Mouse (Mus musculus): Measurements from ENCODE around the gene Ppara. TPM values are rescaled to one million over a fixed set of nuclear protein-coding genes. Genes with fewer than 3 reads are reported as not detected.
A peak's percentile ranks its signal among the peaks of the same experiment; 100 is the strongest.

Ppara gene
- total and polyA plus RNA-seq, 3 experiments = 0.27 to 0.78 TPM; not detected in 1

DNA sequence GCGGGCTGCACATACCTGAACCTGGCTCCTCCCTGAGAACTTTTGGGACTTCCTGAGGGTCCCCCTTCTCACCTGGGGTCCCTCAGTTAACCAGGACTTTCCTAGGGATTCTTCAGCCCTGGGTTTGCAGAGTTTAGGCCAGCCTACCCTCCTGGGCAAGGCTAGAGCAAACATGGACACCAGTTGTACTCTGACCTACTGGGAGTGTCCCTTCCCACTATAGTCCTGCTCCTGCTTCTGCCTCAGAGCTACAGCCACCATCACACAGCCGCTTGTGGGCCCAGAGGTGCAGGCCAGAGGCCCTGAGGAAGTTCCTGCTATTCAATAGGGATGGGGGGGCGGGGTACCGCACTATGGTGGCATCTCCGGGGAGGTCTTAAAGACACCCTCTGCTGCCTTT lies 94.7 kb downstream of the Ppara start:
- no peak overlapping the region for H3K27ac ChIP-seq (ENCODE audit: control insufficient read depth, low read depth, low read length)
- peaks cover 2 to 13% of the 10 kb centered on the region in 2 experiments for H3K4me1 ChIP-seq (ENCODE audit: control insufficient read depth in 1 of 2, insufficient read depth in 2 of 2, low read length in 2 of 2)
- TF ChIP-seq GATA1 (IDR thresholded peaks at IDR 0.05; ENCODE audit: low read depth, low read length) (no peak), USF2 (IDR thresholded peaks at IDR 0.05; ENCODE audit: borderline replicate concordance in 1 of 2, insufficient read depth in 1 of 2, low read depth in 1 of 2, low read length in 2 of 2) (no peak), ZKSCAN1 (IDR thresholded peaks at IDR 0.05; ENCODE audit: low read depth, low read length) (no peak), ELF1 (IDR thresholded peaks at IDR 0.05; ENCODE audit: low read depth, low read length) (no peak), RCOR1 (IDR thresholded peaks at IDR 0.05; ENCODE audit: low read depth, low read length) (no peak), CTCF (IDR thresholded peaks at IDR 0.05 in 2 of 3, conservative IDR thresholded peaks at IDR 0.05 in 1 of 3; ENCODE audit: control insufficient read depth in 1 of 3, insufficient read depth in 1 of 3, low read depth in 2 of 3, low read length in 3 of 3, poor library complexity in 1 of 3, severe bottlenecking in 1 of 3) (no peak), E2F4 (IDR thresholded peaks at IDR 0.05; ENCODE audit: borderline replicate concordance, low read depth, low read length) (no peak), POLR2AphosphoS5 (IDR thresholded peaks at IDR 0.05; ENCODE audit: borderline replicate concordance, low read depth, low read length) (no peak), MAX (IDR thresholded peaks at IDR 0.05; ENCODE audit: low read length) (no peak)
- H3K27me3 ChIP-seq (ENCODE audit: control insufficient read depth in 1 of 2, insufficient read depth in 2 of 2, low read length in 2 of 2) = no peaks in the 10 kb centered on the region
- no peak overlapping the region for H3K4me3 ChIP-seq (ENCODE audit: control insufficient read depth in 1 of 2, insufficient read depth in 1 of 2, low read depth in 2 of 2, low read length in 2 of 2)
- no peaks in the 10 kb centered on the region for H3K9me3 ChIP-seq (replicated peaks; ENCODE audit: insufficient read depth, low read length)
- no peak overlapping the region for H3K9ac ChIP-seq (ENCODE audit: control insufficient read depth, low read depth, low read length, poor library complexity, severe bottlenecking)
- no peaks in the 10 kb centered on the region for H3K79me2 ChIP-seq (ENCODE audit: control insufficient read depth, insufficient read depth, low read length, poor library complexity)
- 0 out of 4 replicates have a peak, but pooled peaks cover 0 to 3% of the 10 kb centered on the region in 2 experiments for H3K36me3 ChIP-seq (ENCODE audit: control insufficient read depth in 1 of 2, insufficient read depth in 2 of 2, low read length in 2 of 2)
- DNase-seq (ENCODE audit: low read depth, low spot score) = no peak

- Histone ChIP-seq H3K9me3 (replicated peaks; ENCODE audit: insufficient read depth, low read length) (no peaks in the 10 kb centered on the region), H3K79me2 (ENCODE audit: control insufficient read depth, insufficient read depth, low read length, poor library complexity) (no peaks in the 10 kb centered on the region), H3K4me1 (ENCODE audit: control insufficient read depth in 1 of 2, insufficient read depth in 2 of 2, low read length in 2 of 2) (peaks cover 0 to 10% of the 10 kb centered on the region in 2 experiments; a peak in 3 of 4 replicates), H3K27ac (ENCODE audit: control insufficient read depth, low read depth, low read length) (no peak within 1 kb of the TSS), H3K36me3 (ENCODE audit: control insufficient read depth in 1 of 2, insufficient read depth in 2 of 2, low read length in 2 of 2) (no peaks in the 10 kb centered on the region), H3K9ac (ENCODE audit: control insufficient read depth, low read depth, low read length, poor library complexity, severe bottlenecking) (peak within 1 kb of the TSS; percentile 67), H3K4me3 (ENCODE audit: control insufficient read depth in 1 of 2, insufficient read depth in 1 of 2, low read depth in 2 of 2, low read length in 2 of 2) (peak within 1 kb of the TSS; percentile 73 to 96), H3K27me3 (ENCODE audit: control insufficient read depth in 1 of 2, insufficient read depth in 2 of 2, low read length in 2 of 2) (no peaks in the 10 kb centered on the region)
- DNase-seq (ENCODE audit: low read depth, low spot score) = peak; percentile 88
- TF ChIP-seq GATA1 (IDR thresholded peaks at IDR 0.05; ENCODE audit: low read depth, low read length) (no peak), ZMIZ1 (IDR thresholded peaks at IDR 0.05; ENCODE audit: low read depth, low read length) (peak; percentile 86), E2F4 (IDR thresholded peaks at IDR 0.05; ENCODE audit: borderline replicate concordance, low read depth, low read length) (no peak), MEF2A (IDR thresholded peaks at IDR 0.05; ENCODE audit: extremely low read depth, insufficient replicate concordance, low read depth, low read length, poor library complexity, severe bottlenecking) (no peak), UBTF (IDR thresholded peaks at IDR 0.05; ENCODE audit: borderline replicate concordance, insufficient read depth, low read depth, low read length) (no peak), MXI1 (IDR thresholded peaks at IDR 0.05; ENCODE audit: low read depth, low read length) (peak; percentile 85), GABPA (IDR thresholded peaks at IDR 0.05; ENCODE audit: low read depth, low read length) (no peak), HCFC1 (IDR thresholded peaks at IDR 0.05; ENCODE audit: low read depth, low read length) (peak; percentile 69), USF2 (IDR thresholded peaks at IDR 0.05; ENCODE audit: borderline replicate concordance in 1 of 2, insufficient read depth in 1 of 2, low read depth in 1 of 2, low read length in 2 of 2) (no peak), MAFK (IDR thresholded peaks at IDR 0.05; ENCODE audit: borderline replicate concordance, low read depth, low read length) (no peak), MYC (IDR thresholded peaks at IDR 0.05; ENCODE audit: low read depth, low read length) (peak; percentile 75; the same call in 1 of the 2 replicates), TAL1 (IDR thresholded peaks at IDR 0.05; ENCODE audit: low read length) (no peak), TBP (IDR thresholded peaks at IDR 0.05; ENCODE audit: low read depth, low read length) (peak; percentile 85), KAT2A (conservative IDR thresholded peaks at IDR 0.05; ENCODE audit: low read depth, low read length) (no peak), POLR2AphosphoS2 (IDR thresholded peaks at IDR 0.05; ENCODE audit: low read length) (peak; percentile 68; the same call in 1 of the 2 replicates), POLR2A (IDR thresholded peaks at IDR 0.05; ENCODE audit: control insufficient read depth in 1 of 2, insufficient read depth in 1 of 2, low read depth in 1 of 2, low read length in 2 of 2, poor library complexity in 1 of 2) (peak; percentile 65 to 85; a peak in 2 of 4 replicates), NELFE (IDR thresholded peaks at IDR 0.05; ENCODE audit: low read depth, low read length) (peak; percentile 76), POLR2AphosphoS5 (IDR thresholded peaks at IDR 0.05; ENCODE audit: borderline replicate concordance, low read depth, low read length) (no peak), MAZ (IDR thresholded peaks at IDR 0.05; ENCODE audit: low read depth, low read length) (peak; percentile 51; the same call in 1 of the 2 replicates), SMC3 (IDR thresholded peaks at IDR 0.05; ENCODE audit: low read depth, low read length) (no peak), SIN3A (IDR thresholded peaks at IDR 0.05; ENCODE audit: low read length) (peak; percentile 81), ZNF384 (IDR thresholded peaks at IDR 0.05; ENCODE audit: low read depth, low read length) (no peak), CTCF (IDR thresholded peaks at IDR 0.05 in 2 of 3, conservative IDR thresholded peaks at IDR 0.05 in 1 of 3; ENCODE audit: control insufficient read depth in 1 of 3, insufficient read depth in 1 of 3, low read depth in 2 of 3, low read length in 3 of 3, poor library complexity in 1 of 3, severe bottlenecking in 1 of 3) (no peak), RAD21 (IDR thresholded peaks at IDR 0.05; ENCODE audit: low read depth, low read length) (no peak)
Observed at GRCm38 (mm10) chr15:85831954-85832590, 97.3 kb downstream of the Ppara start, which contains the start of gene Ttc38. Gene Ttc38 (plus strand): TSS chr15:85832306.

Data from MEL (cell line).